Comparison of ENCODE assay signal across 14 mouse cellular contexts in genomic region chr3:130831788-130832187, GRCm38 (mm10).
"Had no signal": no experiment of that assay in that cellular context is flagged by ENCODE, and none has a peak within 500 bp of the region (broad histone marks: within the 10 kb centered on the region; RNA-seq: fewer than 3 reads in every experiment).

No protein-coding gene starts in this region.

- H3K4me3 ChIP-seq: intestine, embryonic 15.5 days; limb, embryonic 10.5 days; liver, embryonic 15.5 days; midbrain, embryonic 10.5 days; myocyte; neural tube, embryonic 15.5 days had no signal

- DNase-seq: lung, adult 2 months; lung, postnatal 36 days; midbrain, embryonic 14.5 days; right cerebral cortex, adult 18-20 months; thymus, adult 18-20 months; thymus, postnatal 25 days had no signal

- H3K27me3 ChIP-seq: intestine, embryonic 15.5 days; liver, embryonic 15.5 days; neural tube, embryonic 15.5 days had no signal

- H3K9ac ChIP-seq: intestine, embryonic 15.5 days; liver, embryonic 15.5 days; neural tube, embryonic 15.5 days had no signal

- H3K9me3 ChIP-seq: intestine, embryonic 15.5 days; limb, embryonic 10.5 days; liver, embryonic 15.5 days; midbrain, embryonic 10.5 days; neural tube, embryonic 15.5 days had no signal

- H3K4me1 ChIP-seq: intestine, embryonic 15.5 days; liver, embryonic 15.5 days had no signal

- H3K27ac ChIP-seq: intestine, embryonic 15.5 days; limb, embryonic 10.5 days; liver, embryonic 15.5 days; midbrain, embryonic 10.5 days; neural tube, embryonic 15.5 days had no signal

- H3K36me3 ChIP-seq: intestine, embryonic 15.5 days; limb, embryonic 10.5 days; liver, embryonic 15.5 days; midbrain, embryonic 10.5 days; neural tube, embryonic 15.5 days had no signal

- ATAC-seq: lung, postnatal 0 days had no signal

- H3K4me2 ChIP-seq: intestine, embryonic 15.5 days; liver, embryonic 11.5 days; liver, embryonic 15.5 days; neural tube, embryonic 15.5 days had no signal
